Mouse (Mus musculus): ENCODE data around the gene Man1c1. TPM values are rescaled to one million over a fixed set of nuclear protein-coding genes. Genes with fewer than 3 reads are reported as not detected.
A peak's percentile ranks its signal among the peaks of the same experiment; 100 is the strongest.

Man1c1 gene
- polyA plus RNA-seq, 1 experiment, result 4.6 TPM

DNA sequence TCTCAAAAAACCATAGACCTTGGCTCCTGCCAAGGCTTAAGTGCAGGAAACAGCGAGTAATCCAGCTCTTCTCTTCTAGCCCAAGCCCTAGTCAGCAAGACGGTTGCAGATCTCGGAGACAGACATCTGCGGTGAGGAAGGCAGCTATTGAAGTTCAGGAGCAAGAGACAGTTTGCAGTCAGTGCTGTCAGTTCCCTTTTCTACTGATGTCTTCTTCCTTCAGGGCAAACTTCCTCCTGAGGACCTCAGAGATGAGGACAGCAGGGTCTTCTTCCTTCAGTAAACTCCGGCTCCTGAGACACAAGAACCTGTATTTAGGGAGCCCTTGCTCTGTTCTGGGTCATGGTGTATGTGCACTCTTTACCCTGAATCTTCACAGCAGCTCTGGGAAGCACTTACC lies 177.9 kb downstream of the Man1c1 start:
- no peak for TF ChIP-seq CTCF (conservative IDR thresholded peaks at IDR 0.05; ENCODE audit: insufficient read depth, insufficient read length, low read depth, low read length)
- TF ChIP-seq POLR2A (IDR thresholded peaks at IDR 0.05; ENCODE audit: low read depth, low read length), result no peak
- Histone ChIP-seq H3K4me3 (ENCODE audit: insufficient read depth, low read depth, low read length) (no peak overlapping the region), H3K27me3 (replicated peaks; ENCODE audit: control insufficient read depth, insufficient read depth, low read length) (no peaks in the 10 kb centered on the region), H3K4me1 (ENCODE audit: control insufficient read depth, insufficient read depth, low read length) (no peaks in the 10 kb centered on the region), H3K36me3 (ENCODE audit: control insufficient read depth, insufficient read depth, low read length) (peaks cover 8% of the 10 kb centered on the region), H3K27ac (ENCODE audit: insufficient read depth, low read depth, low read length) (no peak overlapping the region)
- DNase-seq, result no peak
- WGBS, result 79% methylated on average over 5 of the region's 5 CpGs

DNA sequence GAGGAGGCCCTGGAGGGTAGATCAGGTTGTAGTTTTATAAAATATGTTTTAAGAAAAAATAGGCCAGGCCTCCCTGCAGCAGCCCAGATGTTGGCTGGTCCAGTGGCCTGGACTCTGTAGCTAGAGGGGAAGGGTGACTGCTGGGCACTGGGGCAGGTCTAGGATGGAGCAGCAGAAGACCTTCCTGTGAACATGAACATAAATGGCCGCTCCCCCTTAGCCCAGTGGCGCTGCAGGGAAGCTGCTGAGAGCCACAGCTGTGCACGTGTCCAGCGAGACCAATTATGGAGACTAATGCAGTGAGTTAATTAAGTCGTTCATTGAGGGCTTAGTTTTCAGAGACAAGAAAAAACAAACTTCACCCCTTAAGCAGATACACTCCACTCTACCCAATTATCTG lies 178.3 kb downstream of the Man1c1 start:
- 67% methylated on average over 5 of the region's 5 CpGs for WGBS

DNA sequence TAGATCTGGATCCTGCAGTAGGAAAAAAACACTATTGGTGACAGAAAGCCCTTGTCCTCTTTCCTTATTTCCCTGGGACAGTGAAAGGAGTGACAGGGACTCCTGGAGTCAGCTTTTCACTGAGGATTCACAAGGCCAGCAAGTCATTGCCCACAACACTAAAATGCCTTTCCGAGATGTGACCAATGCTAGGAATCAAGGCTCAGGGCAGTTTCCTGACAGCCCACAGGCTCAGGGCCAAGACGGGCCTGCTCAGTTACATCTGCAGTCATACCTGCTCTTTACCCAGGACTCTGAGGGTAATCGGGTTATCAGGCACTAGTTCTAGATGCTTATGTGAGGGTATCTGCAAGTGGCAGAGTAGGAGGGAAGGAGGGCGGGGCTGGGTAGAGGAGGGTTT lies 180.6 kb downstream of the Man1c1 start:
- no peak for TF ChIP-seq POLR2A (IDR thresholded peaks at IDR 0.05; ENCODE audit: low read depth, low read length)
- no peak for TF ChIP-seq CTCF (conservative IDR thresholded peaks at IDR 0.05; ENCODE audit: insufficient read depth, insufficient read length, low read depth, low read length)
- DNase-seq, result no peak
- Histone ChIP-seq H3K4me3 (ENCODE audit: insufficient read depth, low read depth, low read length) (no peak overlapping the region), H3K36me3 (ENCODE audit: control insufficient read depth, insufficient read depth, low read length) (peaks cover 4% of the 10 kb centered on the region), H3K27ac (ENCODE audit: insufficient read depth, low read depth, low read length) (no peak overlapping the region), H3K4me1 (ENCODE audit: control insufficient read depth, insufficient read depth, low read length) (no peaks in the 10 kb centered on the region), H3K27me3 (replicated peaks; ENCODE audit: control insufficient read depth, insufficient read depth, low read length) (no peaks in the 10 kb centered on the region)
- 82% methylated on average over 4 of the region's 4 CpGs for WGBS

More for the DNA sequence above, 178.3 kb downstream of the Man1c1 start:
- H3K4me1 ChIP-seq (ENCODE audit: control insufficient read depth, insufficient read depth, low read length), result no peaks in the 10 kb centered on the region
- H3K36me3 ChIP-seq (ENCODE audit: control insufficient read depth, insufficient read depth, low read length), result peaks cover 8% of the 10 kb centered on the region
- no peaks in the 10 kb centered on the region for H3K27me3 ChIP-seq (replicated peaks; ENCODE audit: control insufficient read depth, insufficient read depth, low read length)
- TF ChIP-seq CTCF (conservative IDR thresholded peaks at IDR 0.05; ENCODE audit: insufficient read depth, insufficient read length, low read depth, low read length) (no peak), POLR2A (IDR thresholded peaks at IDR 0.05; ENCODE audit: low read depth, low read length) (no peak)
- DNase-seq, result no peak
- H3K4me3 ChIP-seq (ENCODE audit: insufficient read depth, low read depth, low read length), result no peak overlapping the region
- H3K27ac ChIP-seq (ENCODE audit: insufficient read depth, low read depth, low read length), result no peak overlapping the region

DNA sequence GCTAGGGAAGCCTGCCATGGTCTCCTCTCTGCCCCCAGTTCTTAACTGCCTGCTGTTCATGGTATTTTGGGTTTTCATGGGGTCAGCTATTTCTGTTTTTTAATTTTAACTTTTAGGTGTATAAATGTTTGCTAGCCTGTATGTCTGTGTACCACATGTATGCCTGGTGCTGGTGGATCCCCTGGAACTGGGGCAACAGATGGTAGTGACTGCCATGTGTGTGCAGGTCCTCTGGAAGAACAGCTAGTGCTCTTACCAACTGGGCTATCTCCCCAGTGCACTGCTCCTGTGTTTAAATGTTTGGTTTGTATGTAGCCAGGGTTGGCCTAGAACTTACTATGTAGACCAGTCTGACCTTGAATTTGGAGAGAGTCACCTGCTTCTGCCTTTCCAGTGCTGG lies 184.8 kb downstream of the Man1c1 start:
- no peak for DNase-seq
- TF ChIP-seq POLR2A (IDR thresholded peaks at IDR 0.05; ENCODE audit: low read depth, low read length) (no peak), CTCF (conservative IDR thresholded peaks at IDR 0.05; ENCODE audit: insufficient read depth, insufficient read length, low read depth, low read length) (no peak)

DNA sequence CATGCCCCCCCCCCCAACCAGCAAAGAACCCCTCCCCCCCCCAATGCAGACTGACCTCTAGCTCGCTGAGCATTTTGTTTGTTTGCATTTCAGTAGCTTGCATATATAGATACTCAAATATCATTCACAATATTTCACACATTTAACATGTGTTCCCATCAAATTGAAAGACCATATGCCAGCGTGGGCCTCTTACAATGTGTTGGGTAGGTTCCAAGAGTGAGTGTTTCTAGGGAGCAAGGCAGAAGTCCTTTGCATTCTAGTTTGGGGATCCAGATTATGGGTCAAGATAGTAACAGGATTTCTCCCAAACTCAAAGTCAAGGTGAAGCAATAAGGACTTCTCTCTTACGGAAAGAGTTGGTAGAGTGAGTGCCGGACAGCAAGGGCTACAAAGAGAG lies 185.5 kb downstream of the Man1c1 start:
- DNase-seq, result no peak
- Histone ChIP-seq H3K4me3 (ENCODE audit: insufficient read depth, low read depth, low read length) (no peak overlapping the region), H3K36me3 (ENCODE audit: control insufficient read depth, insufficient read depth, low read length) (no peaks in the 10 kb centered on the region), H3K27ac (ENCODE audit: insufficient read depth, low read depth, low read length) (no peak overlapping the region), H3K4me1 (ENCODE audit: control insufficient read depth, insufficient read depth, low read length) (0 out of 2 replicates have a peak, but pooled peaks cover 2% of the 10 kb centered on the region), H3K27me3 (replicated peaks; ENCODE audit: control insufficient read depth, insufficient read depth, low read length) (no peaks in the 10 kb centered on the region)
- 95% methylated on average over 4 of the region's 4 CpGs for WGBS
- TF ChIP-seq CTCF (conservative IDR thresholded peaks at IDR 0.05; ENCODE audit: insufficient read depth, insufficient read length, low read depth, low read length) (no peak), POLR2A (IDR thresholded peaks at IDR 0.05; ENCODE audit: low read depth, low read length) (no peak)

More for the DNA sequence above, 184.8 kb downstream of the Man1c1 start:
- Histone ChIP-seq H3K27ac (ENCODE audit: insufficient read depth, low read depth, low read length) (no peak overlapping the region), H3K4me1 (ENCODE audit: control insufficient read depth, insufficient read depth, low read length) (0 out of 2 replicates have a peak, but pooled peaks cover 2% of the 10 kb centered on the region), H3K36me3 (ENCODE audit: control insufficient read depth, insufficient read depth, low read length) (no peaks in the 10 kb centered on the region), H3K27me3 (replicated peaks; ENCODE audit: control insufficient read depth, insufficient read depth, low read length) (no peaks in the 10 kb centered on the region), H3K4me3 (ENCODE audit: insufficient read depth, low read depth, low read length) (no peak overlapping the region)

DNA sequence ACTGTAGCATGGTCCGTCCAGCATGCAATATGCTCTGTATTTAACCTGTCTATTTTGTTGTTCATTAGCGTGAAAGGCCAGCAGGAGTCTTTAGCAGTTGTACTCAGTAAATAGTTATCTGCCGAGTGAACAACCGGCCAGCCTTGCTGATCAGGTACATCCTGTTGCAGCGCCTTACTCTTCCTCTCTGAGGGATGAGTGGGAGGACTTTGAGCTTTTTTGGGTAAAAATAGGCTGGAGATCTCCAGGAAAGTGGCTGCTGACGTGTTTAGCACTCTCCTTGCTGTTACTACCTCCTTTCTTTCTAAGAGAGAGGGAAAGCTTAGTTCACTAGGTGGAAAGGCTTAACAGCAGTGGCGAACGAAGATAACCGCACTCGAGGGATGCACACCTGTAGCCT lies 186.4 kb downstream of the Man1c1 start:
- 85% methylated on average over 10 of the region's 10 CpGs for WGBS
- H3K36me3 ChIP-seq (ENCODE audit: control insufficient read depth, insufficient read depth, low read length), result no peaks in the 10 kb centered on the region
- TF ChIP-seq POLR2A (IDR thresholded peaks at IDR 0.05; ENCODE audit: low read depth, low read length), result no peak
- TF ChIP-seq CTCF (conservative IDR thresholded peaks at IDR 0.05; ENCODE audit: insufficient read depth, insufficient read length, low read depth, low read length), result no peak
- no peak overlapping the region for H3K4me3 ChIP-seq (ENCODE audit: insufficient read depth, low read depth, low read length)
- peaks cover 3% of the 10 kb centered on the region; the same call in 1 of the 2 replicates for H3K4me1 ChIP-seq (ENCODE audit: control insufficient read depth, insufficient read depth, low read length)
- no peak for DNase-seq
- H3K27ac ChIP-seq (ENCODE audit: insufficient read depth, low read depth, low read length), result no peak overlapping the region
- H3K27me3 ChIP-seq (replicated peaks; ENCODE audit: control insufficient read depth, insufficient read depth, low read length), result no peaks in the 10 kb centered on the region

DNA sequence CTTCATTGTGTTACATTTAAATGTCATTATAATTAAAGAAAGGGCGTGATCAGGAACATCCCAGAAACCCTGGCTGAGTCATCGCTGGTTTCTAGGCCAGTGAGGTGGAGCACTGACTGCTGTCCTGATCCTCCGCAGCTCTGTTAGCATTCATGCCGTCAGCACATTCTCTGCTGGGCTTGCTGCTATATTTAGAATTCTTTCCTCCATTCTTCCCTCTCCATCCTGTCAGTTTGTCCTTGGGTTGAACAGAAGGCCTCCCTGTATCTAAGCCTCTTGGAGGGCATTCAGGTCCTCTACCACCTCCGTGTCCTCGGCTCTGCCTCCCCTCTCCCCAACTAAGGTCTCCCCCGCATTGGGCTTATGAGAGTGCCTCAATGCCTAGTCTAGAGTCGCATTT lies 187.1 kb downstream of the Man1c1 start:
- peak; percentile 58 for DNase-seq
- WGBS, result 41% methylated on average over 8 of the region's 8 CpGs
- Histone ChIP-seq H3K27me3 (replicated peaks; ENCODE audit: control insufficient read depth, insufficient read depth, low read length) (no peaks in the 10 kb centered on the region), H3K4me1 (ENCODE audit: control insufficient read depth, insufficient read depth, low read length) (peaks cover 5% of the 10 kb centered on the region; the same call in 1 of the 2 replicates), H3K27ac (ENCODE audit: insufficient read depth, low read depth, low read length) (no peak overlapping the region), H3K4me3 (ENCODE audit: insufficient read depth, low read depth, low read length) (no peak overlapping the region), H3K36me3 (ENCODE audit: control insufficient read depth, insufficient read depth, low read length) (no peaks in the 10 kb centered on the region)
- TF ChIP-seq POLR2A (IDR thresholded peaks at IDR 0.05; ENCODE audit: low read depth, low read length), result no peak
- TF ChIP-seq CTCF (conservative IDR thresholded peaks at IDR 0.05; ENCODE audit: insufficient read depth, insufficient read length, low read depth, low read length), result no peak

All from kidney, adult 2 months (tissue).